Mouse (Mus musculus) midbrain, embryonic 12.5 days (tissue): ENCODE results near the gene Dzip1. TPM values are rescaled to one million over a fixed set of nuclear protein-coding genes. Genes with fewer than 3 reads are reported as not detected.

Source experiments
- ATAC-seq: fragments of 200-750 bp; cut with Nextera tagmentation; 2 replicates; pipeline ENCODE4 v1.8.0; 2017; ENCODE audit warnings: low read depth, moderate TSS enrichment, moderate library complexity; ENCODE audit not compliant: low FRiP score
- H3K27ac ChIP-seq: fragments of 300-500 bp; sonication (generic); replicated peaks from 2 replicates; pipeline ENCODE4 v1.5.1; 2016; ENCODE audit warnings: mild to moderate bottlenecking
- H3K27me3 ChIP-seq: fragments of 300-500 bp; sonication (generic); 2 replicates; pipeline ENCODE4 v1.6.1; 2016; ENCODE audit warnings: mild to moderate bottlenecking
- H3K36me3 ChIP-seq: fragments of 300-500 bp; sonication (generic); 2 replicates; pipeline ENCODE4 v1.6.1; 2016
- H3K4me1 ChIP-seq: fragments of 300-500 bp; sonication (generic); 2 replicates; pipeline ENCODE4 v1.6.1; 2016
- H3K4me2 ChIP-seq: fragments of 300-500 bp; sonication (generic); replicated peaks from 2 replicates; pipeline ENCODE4 v1.6.1; 2016; ENCODE audit warnings: mild to moderate bottlenecking, moderate library complexity
- H3K4me3 ChIP-seq: fragments of 300-500 bp; sonication (generic); 2 replicates; pipeline ENCODE4 v1.5.1; 2016; ENCODE audit warnings: mild to moderate bottlenecking
- H3K9ac ChIP-seq: fragments of 300-500 bp; sonication (generic); replicated peaks from 2 replicates; pipeline ENCODE4 v1.6.1; 2016; ENCODE audit warnings: mild to moderate bottlenecking, moderate library complexity
- H3K9me3 ChIP-seq: fragments of 300-500 bp; sonication (generic); 2 replicates; pipeline ENCODE4 v1.6.1; 2016; ENCODE audit warnings: mild to moderate bottlenecking
- WGBS: fragments of 180-500 bp; shearing (Covaris S2); methylation state at CpG from one replicate; pipeline ENCODE4 v1.1.7; 2016; 5-methylcytosine and 5-hydroxymethylcytosine counted together
- polyA plus RNA-seq: library from polyadenylated mRNA; unstranded; fragments of >200 nt; fragmentation: Nextera tagmentation; extraction: Ambion mirVana; gene quantifications from 2 replicates; pipeline ENCODE4 v1.2.1, GENCODE M21; 2016

The Dzip1 gene
- polyA plus RNA-seq, 1 experiment from 2014 or later: 45.4 TPM

DNA sequence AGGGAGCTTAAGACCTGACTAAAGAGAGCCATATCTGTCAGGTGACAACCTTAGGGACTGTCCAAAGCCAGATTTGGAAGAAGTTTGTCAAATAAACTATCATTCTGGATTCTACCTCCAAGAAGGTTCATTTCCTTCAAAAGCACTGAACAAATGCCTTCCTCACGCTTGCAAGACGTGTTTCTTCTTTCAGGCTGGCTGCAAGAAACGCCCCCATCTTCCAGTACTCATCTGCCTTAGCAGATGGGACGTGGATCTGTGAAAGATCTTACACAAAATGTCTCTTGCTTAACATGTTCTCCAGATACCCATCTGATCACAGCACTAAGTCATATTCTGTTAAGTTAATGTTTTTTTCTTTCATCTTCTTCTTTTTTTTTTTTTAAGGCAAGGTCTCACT lies 35.2 kb downstream of the Dzip1 start:
- H3K4me2 ChIP-seq: no peak overlapping the region
- WGBS: 91% methylated on average over 4 of the region's 4 CpGs
- H3K9me3 ChIP-seq: no peaks in the 10 kb centered on the region
- H3K9ac ChIP-seq: no peak overlapping the region
- no peak overlapping the region for H3K27ac ChIP-seq
- H3K4me3 ChIP-seq: no peak overlapping the region
- no peaks in the 10 kb centered on the region for H3K27me3 ChIP-seq
- no peaks in the 10 kb centered on the region for H3K4me1 ChIP-seq
- H3K36me3 ChIP-seq: peaks cover 87% of the 10 kb centered on the region
- no peak for ATAC-seq

GRCm38 (mm10) chr14:118884250-118884556 lies 41.1 kb downstream of the Dzip1 start:
- H3K27me3 ChIP-seq: no peaks in the 10 kb centered on the region
- H3K27ac ChIP-seq: no peak overlapping the region
- 90% methylated on average over 7 of the region's 7 CpGs for WGBS
- no peak overlapping the region for H3K9ac ChIP-seq
- H3K4me3 ChIP-seq: no peak overlapping the region
- no peaks in the 10 kb centered on the region for H3K4me1 ChIP-seq
- peaks cover 95% of the 10 kb centered on the region for H3K36me3 ChIP-seq
- H3K9me3 ChIP-seq: no peaks in the 10 kb centered on the region
- no peak overlapping the region for H3K4me2 ChIP-seq
- ATAC-seq: no peak

GRCm38 (mm10) chr14:118883344-118884249 lies 41.7 kb downstream of the Dzip1 start:
- Histone ChIP-seq H3K4me3 (no peak overlapping the region), H3K4me2 (no peak overlapping the region), H3K9me3 (no peaks in the 10 kb centered on the region), H3K36me3 (peaks cover 95% of the 10 kb centered on the region), H3K9ac (no peak overlapping the region), H3K27me3 (no peaks in the 10 kb centered on the region), H3K4me1 (no peaks in the 10 kb centered on the region), H3K27ac (no peak overlapping the region)
- ATAC-seq: no peak
- WGBS: 91% methylated on average over 18 of the region's 18 CpGs

- H3K27ac ChIP-seq: no peak overlapping the region
- no peak overlapping the region for H3K4me2 ChIP-seq
- 82% methylated on average over 10 of the region's 10 CpGs for WGBS
- H3K27me3 ChIP-seq: no peaks in the 10 kb centered on the region
- no peak overlapping the region for H3K4me3 ChIP-seq
- no peaks in the 10 kb centered on the region for H3K4me1 ChIP-seq
- no peaks in the 10 kb centered on the region for H3K9me3 ChIP-seq
- H3K9ac ChIP-seq: no peak overlapping the region
- ATAC-seq: no peak
- peaks cover 84% of the 10 kb centered on the region for H3K36me3 ChIP-seq
These were observed 44.6 kb downstream of the Dzip1 start for GRCm38 (mm10) chr14:118880696-118881095.

DNA sequence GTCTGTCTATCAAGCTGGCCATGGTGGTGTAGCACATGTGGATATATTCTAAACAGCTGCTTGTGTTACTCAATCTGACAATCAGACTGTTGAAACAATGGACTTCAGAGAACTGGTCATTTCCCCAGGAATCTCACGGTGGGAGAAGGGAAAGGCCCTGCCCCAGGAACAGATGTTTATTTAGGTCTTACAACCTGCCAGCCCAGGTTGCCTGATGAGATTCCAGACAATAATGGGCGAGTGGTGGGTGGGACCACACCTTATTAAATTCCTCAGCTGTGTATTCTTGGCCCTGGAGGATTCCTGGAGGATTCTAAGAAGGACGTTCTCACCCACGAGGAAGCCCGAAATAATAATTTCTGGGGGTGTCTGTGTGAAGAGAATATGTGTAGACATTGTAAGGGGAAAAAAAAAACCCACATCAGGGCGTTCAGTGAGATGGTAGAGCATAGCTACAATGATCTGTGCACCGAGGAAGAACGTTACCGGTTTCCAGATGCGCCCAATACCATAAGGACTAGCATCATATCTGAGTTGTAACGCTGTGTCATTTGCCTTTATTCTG lies 46.8 kb downstream of the Dzip1 start:
- no peaks in the 10 kb centered on the region for H3K27me3 ChIP-seq
- no peak overlapping the region for H3K9ac ChIP-seq
- H3K9me3 ChIP-seq: no peaks in the 10 kb centered on the region
- H3K27ac ChIP-seq: no peak overlapping the region
- no peaks in the 10 kb centered on the region for H3K4me1 ChIP-seq
- H3K4me3 ChIP-seq: no peak overlapping the region
- peaks cover 70% of the 10 kb centered on the region for H3K36me3 ChIP-seq
- WGBS: 91% methylated on average over 11 of the region's 11 CpGs
- no peak for ATAC-seq
- H3K4me2 ChIP-seq: no peak overlapping the region

GRCm38 (mm10) chr14:118874786-118875415 lies 50.4 kb downstream of the Dzip1 start:
- Histone ChIP-seq H3K4me1 (no peaks in the 10 kb centered on the region), H3K36me3 (peaks cover 45% of the 10 kb centered on the region), H3K9me3 (no peaks in the 10 kb centered on the region), H3K27me3 (no peaks in the 10 kb centered on the region), H3K27ac (no peak overlapping the region), H3K9ac (no peak overlapping the region), H3K4me3 (no peak overlapping the region), H3K4me2 (no peak overlapping the region)
- no peak for ATAC-seq
- 91% methylated on average over 10 of the region's 10 CpGs for WGBS

GRCm38 (mm10) chr14:118874126-118874525 lies 51.1 kb downstream of the Dzip1 start:
- H3K36me3 ChIP-seq: peaks cover 37% of the 10 kb centered on the region
- H3K9me3 ChIP-seq: no peaks in the 10 kb centered on the region
- H3K4me1 ChIP-seq: no peaks in the 10 kb centered on the region
- H3K4me2 ChIP-seq: no peak overlapping the region
- H3K9ac ChIP-seq: no peak overlapping the region
- no peak for ATAC-seq
- 95% methylated on average over 4 of the region's 4 CpGs for WGBS
- H3K27me3 ChIP-seq: no peaks in the 10 kb centered on the region
- H3K4me3 ChIP-seq: no peak overlapping the region
- H3K27ac ChIP-seq: no peak overlapping the region

DNA sequence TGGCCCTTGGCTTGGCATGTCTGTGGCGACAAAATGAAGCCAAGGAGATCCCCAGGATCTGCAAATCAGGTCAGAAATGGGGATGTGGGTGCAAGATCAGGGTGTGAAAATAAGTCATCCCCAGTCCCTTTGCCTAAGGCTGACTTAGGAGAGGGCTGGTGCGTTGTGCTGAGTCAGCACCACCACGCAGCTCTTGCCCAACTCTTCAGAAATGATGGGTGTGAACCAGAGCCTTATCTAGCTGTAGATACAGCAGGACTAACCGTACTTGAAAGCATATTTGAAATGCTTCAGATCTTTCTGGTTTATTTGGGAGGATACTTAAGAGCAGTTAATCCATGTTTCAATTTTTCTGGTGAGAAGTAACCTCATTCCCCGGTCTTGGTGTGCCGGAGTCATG lies 55.5 kb downstream of the Dzip1 start:
- no peak for ATAC-seq
- H3K4me3 ChIP-seq: no peak overlapping the region
- H3K27ac ChIP-seq: no peak overlapping the region
- H3K9me3 ChIP-seq: no peaks in the 10 kb centered on the region
- H3K4me2 ChIP-seq: no peak overlapping the region
- no peaks in the 10 kb centered on the region for H3K27me3 ChIP-seq
- H3K9ac ChIP-seq: no peak overlapping the region
- WGBS: 93% methylated on average over 6 of the region's 6 CpGs
- peaks cover 9% of the 10 kb centered on the region for H3K36me3 ChIP-seq
- H3K4me1 ChIP-seq: peaks cover 5% of the 10 kb centered on the region; the same call in 1 of the 2 replicates

GRCm38 (mm10) chr14:118868102-118868724 lies 57.0 kb downstream of the Dzip1 start:
- Histone ChIP-seq H3K4me3 (no peak overlapping the region), H3K4me2 (no peak overlapping the region), H3K27me3 (no peaks in the 10 kb centered on the region), H3K36me3 (peaks cover 3% of the 10 kb centered on the region), H3K9me3 (no peaks in the 10 kb centered on the region), H3K27ac (no peak overlapping the region), H3K9ac (no peak overlapping the region), H3K4me1 (peaks cover 5% of the 10 kb centered on the region; the same call in 1 of the 2 replicates)
- 84% methylated on average over 13 of the region's 13 CpGs for WGBS
- ATAC-seq: no peak

GRCm38 (mm10) chr14:118867366-118867765 lies 57.9 kb downstream of the Dzip1 start:
- WGBS: 57% methylated on average over 6 of the region's 6 CpGs
- H3K4me2 ChIP-seq: no peak overlapping the region

DNA sequence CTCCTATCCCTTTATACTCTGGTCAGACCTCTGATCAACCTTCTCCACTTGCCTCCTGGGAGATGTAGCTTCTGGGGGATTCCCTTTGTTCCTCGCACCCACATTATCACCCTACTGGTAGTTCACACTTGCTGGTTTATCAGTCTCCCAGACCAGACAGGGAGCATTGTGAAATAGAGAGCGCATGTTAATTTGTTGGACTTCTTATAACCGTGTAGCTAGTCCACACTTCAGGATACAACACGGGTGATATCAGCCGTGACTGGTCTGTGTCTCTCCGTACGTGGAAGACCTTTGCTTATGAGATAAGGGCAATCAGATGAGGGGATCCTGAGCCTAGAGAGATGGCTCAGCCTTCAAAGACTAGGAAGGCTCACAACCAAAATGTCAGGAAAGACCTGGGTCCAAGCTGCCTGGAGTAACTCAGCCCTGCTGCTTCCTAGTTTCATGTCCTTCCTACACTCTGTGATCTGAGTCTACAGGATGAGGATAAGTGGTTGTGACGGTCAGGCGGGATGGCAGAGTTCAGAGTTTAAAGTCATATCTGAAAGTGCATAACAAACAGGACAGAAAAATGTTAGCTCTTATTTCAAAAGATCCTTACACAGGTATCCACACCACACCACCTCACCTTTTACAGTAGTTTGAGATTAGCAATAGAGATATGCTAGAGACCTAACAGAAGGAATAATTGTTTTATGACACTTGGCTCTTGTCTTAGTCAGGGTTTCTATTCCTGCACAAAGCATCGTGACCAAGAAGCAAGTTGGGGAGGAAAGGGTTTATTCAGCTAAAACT lies 59.0 kb downstream of the Dzip1 start:
- 91% methylated on average over 10 of the region's 10 CpGs for WGBS
- Histone ChIP-seq H3K9me3 (no peaks in the 10 kb centered on the region), H3K27me3 (no peaks in the 10 kb centered on the region), H3K4me1 (peaks cover 5% of the 10 kb centered on the region; the same call in 1 of the 2 replicates), H3K9ac (no peak overlapping the region), H3K36me3 (no peaks in the 10 kb centered on the region), H3K27ac (no peak overlapping the region), H3K4me2 (no peak overlapping the region), H3K4me3 (no peak overlapping the region)
- no peak for ATAC-seq

More at GRCm38 (mm10) chr14:118867366-118867765, 57.9 kb downstream of the Dzip1 start:
- Histone ChIP-seq H3K27ac (no peak overlapping the region), H3K4me3 (no peak overlapping the region), H3K9me3 (no peaks in the 10 kb centered on the region), H3K27me3 (no peaks in the 10 kb centered on the region), H3K9ac (no peak overlapping the region), H3K36me3 (no peaks in the 10 kb centered on the region), H3K4me1 (peaks cover 5% of the 10 kb centered on the region; the same call in 1 of the 2 replicates)
- no peak for ATAC-seq
